Mouse (Mus musculus): Measurements from ENCODE around the gene Nebl. TPM values are rescaled to one million over a fixed set of nuclear protein-coding genes. Genes with fewer than 3 reads are reported as not detected.

Gene Nebl
- polyA plus RNA-seq, 1 experiment from 2014 or later = 9.4 TPM

- H3K4me3 ChIP-seq (ENCODE audit: low read depth, low read length) = no peak overlapping the region
- no peaks in the 10 kb centered on the region for H3K4me1 ChIP-seq (ENCODE audit: control insufficient read depth, insufficient read depth, low read length)
These were observed 223.9 kb downstream of the Nebl start for GRCm38 (mm10) chr2:17507362-17507761.

DNA sequence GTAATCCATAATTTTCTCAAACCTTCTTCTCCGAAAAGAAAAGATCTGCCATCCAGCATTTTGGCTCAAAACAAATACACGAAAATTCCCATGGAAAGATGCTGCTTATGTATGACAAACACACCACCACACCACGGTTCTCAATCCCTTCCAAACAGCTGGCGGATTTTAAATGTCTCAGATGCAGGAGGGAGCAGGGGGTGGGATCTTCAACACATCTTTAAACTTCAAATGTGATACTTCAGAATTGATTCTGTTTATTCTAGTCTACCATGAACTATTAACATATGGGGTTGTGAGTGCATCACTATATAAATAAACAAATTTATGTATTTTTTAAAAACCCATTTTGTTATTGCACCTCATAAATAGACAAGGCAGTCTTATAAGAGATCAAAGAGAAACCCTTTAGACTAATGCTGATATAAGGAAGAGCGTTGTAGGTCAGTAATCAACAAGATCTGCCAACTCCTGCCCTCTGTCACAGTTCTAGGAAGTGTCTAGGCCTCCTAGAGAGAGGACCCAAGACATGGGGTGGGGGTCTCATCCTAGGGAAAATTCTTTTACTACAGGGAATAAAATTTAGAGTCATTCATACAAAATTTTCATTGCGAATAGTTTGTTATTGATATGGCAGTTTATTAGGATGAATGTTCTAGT, 227.0 kb downstream of the Nebl start:
- H3K4me2 ChIP-seq (ENCODE audit: low read depth, low read length) = no peak overlapping the region
- H3K4me3 ChIP-seq (ENCODE audit: low read depth, low read length) = no peak overlapping the region
- no peak overlapping the region for H3K27ac ChIP-seq (replicated peaks; ENCODE audit: low read depth, low read length)
- WGBS = 81% methylated on average over 6 of the region's 6 CpGs
- no peak for ATAC-seq (ENCODE audit: low read depth)
- H3K9ac ChIP-seq (ENCODE audit: low read depth, low read length) = no peak overlapping the region
- H3K9me3 ChIP-seq (ENCODE audit: control insufficient read depth, low read length) = no peaks in the 10 kb centered on the region
- no peaks in the 10 kb centered on the region for H3K36me3 ChIP-seq (ENCODE audit: control insufficient read depth, insufficient read depth, low read length)
- no peaks in the 10 kb centered on the region for H3K4me1 ChIP-seq (ENCODE audit: control insufficient read depth, insufficient read depth, low read length)
- no peaks in the 10 kb centered on the region for H3K27me3 ChIP-seq (replicated peaks; ENCODE audit: control insufficient read depth, insufficient read depth, low read length)
- DNase-seq (ENCODE audit: low spot score) = no peak

More at GRCm38 (mm10) chr2:17507362-17507761, 223.9 kb downstream of the Nebl start:
- 85% methylated on average over 2 of the region's 2 CpGs for WGBS
- Histone ChIP-seq H3K36me3 (ENCODE audit: control insufficient read depth, insufficient read depth, low read length) (no peaks in the 10 kb centered on the region), H3K9ac (ENCODE audit: low read depth, low read length) (no peak overlapping the region), H3K27ac (replicated peaks; ENCODE audit: low read depth, low read length) (no peak overlapping the region), H3K9me3 (ENCODE audit: control insufficient read depth, low read length) (no peaks in the 10 kb centered on the region), H3K27me3 (replicated peaks; ENCODE audit: control insufficient read depth, insufficient read depth, low read length) (no peaks in the 10 kb centered on the region), H3K4me2 (ENCODE audit: low read depth, low read length) (no peak overlapping the region)
- DNase-seq (ENCODE audit: low spot score) (no peak), ATAC-seq (ENCODE audit: low read depth) (no peak)

GRCm38 (mm10) chr2:17501075-17501474, 230.2 kb downstream of the Nebl start:
- 85% methylated on average over 3 of the region's 3 CpGs for WGBS
- H3K36me3 ChIP-seq (ENCODE audit: control insufficient read depth, insufficient read depth, low read length) = no peaks in the 10 kb centered on the region
- DNase-seq (ENCODE audit: low spot score) (no peak), ATAC-seq (ENCODE audit: low read depth) (no peak)
- no peaks in the 10 kb centered on the region for H3K27me3 ChIP-seq (replicated peaks; ENCODE audit: control insufficient read depth, insufficient read depth, low read length)
- no peaks in the 10 kb centered on the region for H3K9me3 ChIP-seq (ENCODE audit: control insufficient read depth, low read length)
- H3K27ac ChIP-seq (replicated peaks; ENCODE audit: low read depth, low read length) = no peak overlapping the region
- H3K4me2 ChIP-seq (ENCODE audit: low read depth, low read length) = no peak overlapping the region
- H3K4me3 ChIP-seq (ENCODE audit: low read depth, low read length) = no peak overlapping the region
- no peak overlapping the region for H3K9ac ChIP-seq (ENCODE audit: low read depth, low read length)
- no peaks in the 10 kb centered on the region for H3K4me1 ChIP-seq (ENCODE audit: control insufficient read depth, insufficient read depth, low read length)

DNA sequence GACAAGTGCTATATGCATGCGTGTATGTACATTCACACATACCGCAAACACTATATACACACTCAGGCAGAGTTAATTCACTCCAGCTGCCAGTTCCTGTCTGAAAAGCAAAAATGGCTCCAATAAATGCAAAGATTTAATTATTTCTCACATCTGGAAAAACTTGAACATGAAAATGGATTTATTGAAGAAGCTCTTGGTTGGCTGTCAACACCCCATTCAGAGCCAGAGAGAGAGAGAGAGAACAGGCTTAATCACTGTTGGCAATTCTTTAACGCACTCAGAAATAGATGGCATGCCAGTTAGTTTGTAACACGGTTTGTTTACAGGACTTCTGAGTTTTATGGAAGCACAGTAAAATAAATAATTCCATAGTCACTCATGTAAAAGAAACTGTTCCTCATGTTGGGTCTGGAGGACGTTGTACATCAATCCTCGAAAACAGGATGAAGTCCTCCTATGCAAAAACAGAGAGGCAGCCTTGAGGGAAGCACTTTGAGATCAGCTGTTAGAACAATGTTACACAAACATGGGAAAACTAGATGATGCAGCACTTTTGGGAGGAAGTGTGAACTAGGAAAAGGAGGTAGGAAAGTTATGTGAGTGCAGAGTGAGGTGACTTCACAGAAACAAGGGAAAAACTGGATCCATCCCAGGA, 265.6 kb downstream of the Nebl start:
- H3K9me3 ChIP-seq (ENCODE audit: control insufficient read depth, low read length) = no peaks in the 10 kb centered on the region
- no peaks in the 10 kb centered on the region for H3K4me1 ChIP-seq (ENCODE audit: control insufficient read depth, insufficient read depth, low read length)
- H3K27ac ChIP-seq (replicated peaks; ENCODE audit: low read depth, low read length) = no peak overlapping the region
- no peaks in the 10 kb centered on the region for H3K36me3 ChIP-seq (ENCODE audit: control insufficient read depth, insufficient read depth, low read length)
- H3K27me3 ChIP-seq (replicated peaks; ENCODE audit: control insufficient read depth, insufficient read depth, low read length) = no peaks in the 10 kb centered on the region
- WGBS = 50% methylated on average over 6 of the region's 6 CpGs
- no peak overlapping the region for H3K4me2 ChIP-seq (ENCODE audit: low read depth, low read length)
- no peak overlapping the region for H3K4me3 ChIP-seq (ENCODE audit: low read depth, low read length)
- DNase-seq (ENCODE audit: low spot score) (peak; percentile 57), ATAC-seq (ENCODE audit: low read depth) (no peak)
- H3K9ac ChIP-seq (ENCODE audit: low read depth, low read length) = no peak overlapping the region

DNA sequence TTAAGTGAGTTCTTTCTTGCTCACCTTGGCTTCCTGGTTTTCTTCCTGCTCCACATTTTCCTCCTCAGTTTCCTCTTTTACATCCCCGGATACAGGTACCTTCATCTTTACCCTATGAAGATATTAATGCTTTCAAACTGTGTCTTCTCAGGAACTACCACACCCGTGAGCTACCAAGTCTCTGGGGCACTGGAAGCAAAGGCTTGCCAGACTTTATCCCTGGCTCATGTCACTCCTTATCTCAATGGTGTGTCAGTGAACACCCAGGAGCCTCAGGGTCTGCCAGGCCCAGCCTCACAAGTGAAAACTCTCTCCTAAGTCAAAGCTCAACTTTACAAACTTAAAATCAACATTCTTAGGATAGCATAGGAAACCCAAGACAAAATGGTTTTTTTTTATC, 270.8 kb downstream of the Nebl start:
- DNase-seq (ENCODE audit: low spot score) (no peak), ATAC-seq (ENCODE audit: low read depth) (no peak)
- no peaks in the 10 kb centered on the region for H3K27me3 ChIP-seq (replicated peaks; ENCODE audit: control insufficient read depth, insufficient read depth, low read length)
- no peak overlapping the region for H3K4me3 ChIP-seq (ENCODE audit: low read depth, low read length)
- H3K9me3 ChIP-seq (ENCODE audit: control insufficient read depth, low read length) = no peaks in the 10 kb centered on the region
- 88% methylated on average over 2 of the region's 2 CpGs for whole genome bisulfite sequencing
- H3K9ac ChIP-seq (ENCODE audit: low read depth, low read length) = no peak overlapping the region
- H3K4me2 ChIP-seq (ENCODE audit: low read depth, low read length) = no peak overlapping the region
- H3K27ac ChIP-seq (replicated peaks; ENCODE audit: low read depth, low read length) = no peak overlapping the region
- no peaks in the 10 kb centered on the region for H3K4me1 ChIP-seq (ENCODE audit: control insufficient read depth, insufficient read depth, low read length)
- no peaks in the 10 kb centered on the region for H3K36me3 ChIP-seq (ENCODE audit: control insufficient read depth, insufficient read depth, low read length)

GRCm38 (mm10) chr2:17453676-17454075, 277.6 kb downstream of the Nebl start:
- DNase-seq (ENCODE audit: low spot score) (peak; percentile 8), ATAC-seq (ENCODE audit: low read depth) (no peak)
- H3K4me2 ChIP-seq (ENCODE audit: low read depth, low read length) = no peak overlapping the region
- no peak overlapping the region for H3K27ac ChIP-seq (replicated peaks; ENCODE audit: low read depth, low read length)
- no peaks in the 10 kb centered on the region for H3K36me3 ChIP-seq (ENCODE audit: control insufficient read depth, insufficient read depth, low read length)
- no peaks in the 10 kb centered on the region for H3K4me1 ChIP-seq (ENCODE audit: control insufficient read depth, insufficient read depth, low read length)
- no peaks in the 10 kb centered on the region for H3K9me3 ChIP-seq (ENCODE audit: control insufficient read depth, low read length)
- no peaks in the 10 kb centered on the region for H3K27me3 ChIP-seq (replicated peaks; ENCODE audit: control insufficient read depth, insufficient read depth, low read length)
- H3K9ac ChIP-seq (ENCODE audit: low read depth, low read length) = no peak overlapping the region
- no peak overlapping the region for H3K4me3 ChIP-seq (ENCODE audit: low read depth, low read length)

DNA sequence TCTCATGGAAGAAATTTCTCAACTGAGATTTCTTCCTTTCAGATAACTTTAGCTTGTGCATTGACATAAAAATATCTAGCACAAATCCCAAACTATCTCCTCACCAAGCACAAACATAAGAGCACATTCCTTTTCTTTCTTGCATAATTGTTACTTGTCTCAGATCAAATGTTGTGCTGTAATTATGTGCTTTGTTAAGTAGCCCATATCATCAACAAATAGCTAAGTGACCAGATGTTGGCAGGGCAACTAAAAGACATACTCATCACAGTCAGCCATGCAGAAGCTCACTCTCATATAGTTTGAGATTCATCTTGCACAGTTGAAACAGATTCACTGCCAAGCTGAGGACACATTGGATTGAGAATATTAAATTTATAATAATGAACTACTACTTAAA, 282.9 kb downstream of the Nebl start:
- DNase-seq (ENCODE audit: low spot score) = no peak
- no peaks in the 10 kb centered on the region for H3K4me1 ChIP-seq (ENCODE audit: control insufficient read depth, insufficient read depth, low read length)

GRCm38 (mm10) chr2:17443581-17443980, 287.7 kb downstream of the Nebl start:
- DNase-seq (ENCODE audit: low spot score) (peak; percentile 11), ATAC-seq (ENCODE audit: low read depth) (no peak)
- Histone ChIP-seq H3K4me3 (ENCODE audit: low read depth, low read length) (no peak overlapping the region), H3K9ac (ENCODE audit: low read depth, low read length) (no peak overlapping the region), H3K9me3 (ENCODE audit: control insufficient read depth, low read length) (no peaks in the 10 kb centered on the region), H3K36me3 (ENCODE audit: control insufficient read depth, insufficient read depth, low read length) (no peaks in the 10 kb centered on the region), H3K27ac (replicated peaks; ENCODE audit: low read depth, low read length) (no peak overlapping the region), H3K27me3 (replicated peaks; ENCODE audit: control insufficient read depth, insufficient read depth, low read length) (no peaks in the 10 kb centered on the region), H3K4me2 (ENCODE audit: low read depth, low read length) (no peak overlapping the region), H3K4me1 (ENCODE audit: control insufficient read depth, insufficient read depth, low read length) (no peaks in the 10 kb centered on the region)
- WGBS = 11% methylated on average over 7 of the region's 7 CpGs

More for the DNA sequence above, 282.9 kb downstream of the Nebl start:
- Histone ChIP-seq H3K9ac (ENCODE audit: low read depth, low read length) (no peak overlapping the region), H3K27ac (replicated peaks; ENCODE audit: low read depth, low read length) (no peak overlapping the region), H3K36me3 (ENCODE audit: control insufficient read depth, insufficient read depth, low read length) (no peaks in the 10 kb centered on the region), H3K9me3 (ENCODE audit: control insufficient read depth, low read length) (no peaks in the 10 kb centered on the region), H3K27me3 (replicated peaks; ENCODE audit: control insufficient read depth, insufficient read depth, low read length) (no peaks in the 10 kb centered on the region), H3K4me2 (ENCODE audit: low read depth, low read length) (no peak overlapping the region), H3K4me3 (ENCODE audit: low read depth, low read length) (no peak overlapping the region)
- ATAC-seq (ENCODE audit: low read depth) = no peak

- Histone ChIP-seq H3K36me3 (ENCODE audit: control insufficient read depth, insufficient read depth, low read length) (no peaks in the 10 kb centered on the region), H3K4me2 (ENCODE audit: low read depth, low read length) (no peak overlapping the region), H3K4me3 (ENCODE audit: low read depth, low read length) (no peak overlapping the region), H3K9ac (ENCODE audit: low read depth, low read length) (no peak overlapping the region), H3K4me1 (ENCODE audit: control insufficient read depth, insufficient read depth, low read length) (no peaks in the 10 kb centered on the region), H3K9me3 (ENCODE audit: control insufficient read depth, low read length) (no peaks in the 10 kb centered on the region), H3K27me3 (replicated peaks; ENCODE audit: control insufficient read depth, insufficient read depth, low read length) (no peaks in the 10 kb centered on the region), H3K27ac (replicated peaks; ENCODE audit: low read depth, low read length) (no peak overlapping the region)
- DNase-seq (ENCODE audit: low spot score) (no peak), ATAC-seq (ENCODE audit: low read depth) (no peak)
- WGBS = 69% methylated on average over 1 of the region's 1 CpGs
These were observed 292.9 kb downstream of the Nebl start for GRCm38 (mm10) chr2:17438317-17438716.
